Mouse (Mus musculus) olfactory bulb, adult 2 months (tissue): ENCODE measurements around the gene Ppp1r37. TPM values are rescaled to one million over a fixed set of nuclear protein-coding genes. Genes with fewer than 3 reads are reported as not detected.
"Not testable (repeated sequence)": the region's sequence is repeated elsewhere in the genome, so short reads cannot be mapped to it uniquely, and the experiment has no call there.

Experiments
- H3K27ac ChIP-seq: fragments of 200-500 bp; 2 replicates; pipeline ENCODE4 v1.5.1; 2012; ENCODE audit warnings: low read depth, low read length; ENCODE audit not compliant: insufficient read depth
- H3K4me1 ChIP-seq: fragments of 200-500 bp; 2 replicates; pipeline ENCODE4 v1.6.1; 2012; ENCODE audit warnings: low read length; ENCODE audit not compliant: control insufficient read depth, insufficient read depth
- H3K4me3 ChIP-seq: fragments of 200-500 bp; 2 replicates; pipeline ENCODE4 v1.5.1; 2012; ENCODE audit warnings: mild to moderate bottlenecking, low read depth, low read length, moderate library complexity; ENCODE audit not compliant: insufficient read depth
- CTCF ChIP-seq: fragments of 200-500 bp; IDR thresholded peaks from 2 replicates; pipeline ENCODE4 v1.5.1; 2012; ENCODE audit warnings: low read depth, mild to moderate bottlenecking, low read length, moderate library complexity; ENCODE audit not compliant: insufficient read depth
- POLR2A ChIP-seq: fragments of 200-500 bp; IDR thresholded peaks from 2 replicates; pipeline ENCODE4 v1.6.1; 2012; ENCODE audit warnings: mild to moderate bottlenecking, low read depth, low read length, moderate library complexity; ENCODE audit not compliant: insufficient read depth
- WGBS: fragments of 180-500 bp; shearing (Covaris S2); methylation state at CpG from one replicate; pipeline ENCODE4 v1.1.7; 2018; 5-methylcytosine and 5-hydroxymethylcytosine counted together
- polyA plus RNA-seq: library from polyadenylated mRNA; stranded (reverse); fragments of >200 nt; gene quantifications from 2 replicates; pipeline ENCODE4 v1.2.4, GENCODE M21; 2012; ENCODE audit warnings: low replicate concordance; ENCODE audit not compliant: missing spikeins, insufficient read depth, insufficient read length

Ppp1r37 gene
- not detected in 2 replicates for polyA plus RNA-seq

DNA sequence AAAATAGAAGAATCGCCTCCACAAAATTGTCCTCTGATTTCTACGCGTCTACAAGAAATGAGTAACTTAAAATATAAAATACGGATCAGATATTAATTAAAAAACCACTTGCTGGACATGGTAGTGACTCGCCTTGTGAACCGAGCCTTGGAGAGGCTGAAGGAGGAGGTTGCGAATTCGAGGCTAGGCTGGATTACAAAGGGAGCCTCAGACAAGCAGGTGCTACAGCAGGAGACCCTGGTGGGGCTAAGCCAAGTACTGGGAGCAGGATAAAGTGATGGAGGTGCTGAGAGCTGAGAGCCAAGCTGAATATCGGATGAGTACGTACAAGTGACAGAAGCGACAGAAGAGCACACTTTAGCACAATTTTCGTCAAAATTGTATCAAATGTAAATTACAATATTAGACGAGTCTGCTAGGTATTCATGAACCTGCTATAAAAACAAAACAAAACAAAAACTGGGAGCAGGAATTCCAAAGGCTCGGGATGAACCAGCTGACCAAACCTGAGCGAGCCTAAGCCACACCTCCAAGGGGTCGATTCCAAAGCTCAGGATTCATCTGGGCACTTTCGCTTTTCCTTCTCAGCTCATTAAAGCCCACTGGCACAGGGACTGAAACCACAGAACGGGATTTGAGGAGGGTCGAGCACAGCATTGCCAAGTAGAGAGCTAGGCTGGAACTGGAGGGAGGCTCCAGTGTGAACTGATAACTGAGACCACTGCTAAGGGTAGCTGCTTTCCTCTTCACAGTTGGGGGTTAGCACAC is at the start of gene Ppp1r37:
Gene Ppp1r37 (minus strand): TSS at position 434 of the 768 bp plus-strand sequence.
- H3K4me3 ChIP-seq, result peak within 1 kb of the TSS; percentile 80
- peak within 1 kb of the TSS; percentile 95 for H3K27ac ChIP-seq
- H3K4me1 ChIP-seq, result peaks cover 31% of the 10 kb centered on the region
- under 1% methylated on average over 19 of the region's 19 CpGs for WGBS
- TF ChIP-seq CTCF (no peak), POLR2A (no peak)

DNA sequence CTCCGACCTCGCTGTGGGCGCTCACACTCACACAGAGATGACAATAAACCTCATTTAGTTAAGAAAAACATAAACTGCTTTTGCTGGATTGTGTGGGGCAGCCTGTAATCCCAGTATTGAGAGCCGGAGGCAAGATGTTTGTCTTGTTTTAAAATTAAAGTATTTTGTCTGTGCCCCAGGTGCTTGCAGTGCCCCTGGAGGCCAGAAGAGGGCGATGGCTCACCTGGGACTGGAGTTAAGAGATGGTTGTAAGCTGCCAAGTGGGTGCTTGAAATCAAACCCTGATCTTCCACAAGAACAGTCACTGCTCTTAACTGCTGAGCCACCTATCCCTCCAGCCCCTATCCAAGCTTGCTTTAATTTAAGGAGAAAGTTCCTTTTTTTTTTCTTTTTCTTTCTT is 48.1 kb upstream of the Ppp1r37 start:
- TF ChIP-seq POLR2A (no peak), CTCF (no peak)
- Histone ChIP-seq H3K4me1 (no peaks in the 10 kb centered on the region), H3K27ac (no peak overlapping the region), H3K4me3 (no peak overlapping the region)
- WGBS, result 82% methylated on average over 5 of the region's 5 CpGs

DNA sequence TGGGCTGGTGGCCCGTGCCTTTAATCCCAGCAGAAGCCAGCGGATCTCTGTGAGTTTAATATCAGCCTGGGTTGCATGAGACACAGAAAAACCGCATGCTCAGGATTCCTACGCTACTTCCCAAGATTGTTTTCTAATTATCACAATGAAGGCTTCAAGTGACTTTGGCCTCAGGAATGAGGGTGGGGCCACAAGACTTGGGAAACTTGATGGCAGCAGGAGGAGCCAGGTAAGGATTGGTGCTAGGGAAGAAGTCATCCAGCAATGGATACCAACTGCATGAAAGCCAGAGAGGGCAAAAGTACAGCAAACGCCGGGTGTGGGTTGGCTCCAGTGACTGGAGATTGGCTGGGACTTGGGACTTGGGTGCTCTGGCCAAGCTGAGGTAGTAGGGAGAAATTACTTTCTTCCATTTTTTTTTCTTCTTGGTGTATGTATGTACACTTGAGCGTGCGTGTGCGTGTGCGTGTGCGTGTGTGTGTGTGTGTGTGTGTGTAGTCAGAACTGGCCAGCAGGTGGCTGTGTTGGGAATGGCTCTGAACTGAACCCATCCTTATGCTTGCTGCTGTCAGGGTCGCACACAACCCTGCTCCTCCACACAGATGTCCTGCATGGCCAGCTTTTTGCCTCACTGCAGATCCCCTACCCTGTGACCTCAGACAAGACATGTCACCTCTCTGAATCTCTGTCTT is 46.9 kb upstream of the Ppp1r37 start:
- no peaks in the 10 kb centered on the region for H3K4me1 ChIP-seq
- TF ChIP-seq POLR2A, result no peak
- TF ChIP-seq CTCF, result no peak
- H3K4me3 ChIP-seq, result no peak overlapping the region
- WGBS, result 90% methylated on average over 12 of the region's 12 CpGs
- H3K27ac ChIP-seq, result no peak overlapping the region

DNA sequence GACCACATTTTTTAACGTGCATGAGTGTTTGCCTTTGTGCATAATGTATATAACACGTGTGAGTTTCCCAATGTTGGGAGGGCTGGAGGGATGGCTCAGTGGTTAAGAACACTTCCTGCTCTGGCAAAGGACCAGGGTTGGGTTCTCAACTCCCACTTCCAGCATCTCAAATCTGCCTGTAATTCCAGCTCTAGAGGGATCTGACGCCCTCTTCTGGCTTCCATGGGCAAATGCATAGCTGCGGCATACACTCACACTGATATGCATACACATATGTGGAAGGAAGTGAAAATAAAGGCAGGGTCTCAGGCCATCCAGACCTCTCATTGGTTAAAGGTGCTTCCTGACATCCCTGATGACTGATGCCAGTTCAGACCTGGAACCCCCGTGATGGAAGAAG is 44.4 kb upstream of the Ppp1r37 start:
- no peak for TF ChIP-seq CTCF
- H3K4me1 ChIP-seq, result peaks cover 9% of the 10 kb centered on the region
- WGBS, result 83% methylated on average over 5 of the region's 5 CpGs

DNA sequence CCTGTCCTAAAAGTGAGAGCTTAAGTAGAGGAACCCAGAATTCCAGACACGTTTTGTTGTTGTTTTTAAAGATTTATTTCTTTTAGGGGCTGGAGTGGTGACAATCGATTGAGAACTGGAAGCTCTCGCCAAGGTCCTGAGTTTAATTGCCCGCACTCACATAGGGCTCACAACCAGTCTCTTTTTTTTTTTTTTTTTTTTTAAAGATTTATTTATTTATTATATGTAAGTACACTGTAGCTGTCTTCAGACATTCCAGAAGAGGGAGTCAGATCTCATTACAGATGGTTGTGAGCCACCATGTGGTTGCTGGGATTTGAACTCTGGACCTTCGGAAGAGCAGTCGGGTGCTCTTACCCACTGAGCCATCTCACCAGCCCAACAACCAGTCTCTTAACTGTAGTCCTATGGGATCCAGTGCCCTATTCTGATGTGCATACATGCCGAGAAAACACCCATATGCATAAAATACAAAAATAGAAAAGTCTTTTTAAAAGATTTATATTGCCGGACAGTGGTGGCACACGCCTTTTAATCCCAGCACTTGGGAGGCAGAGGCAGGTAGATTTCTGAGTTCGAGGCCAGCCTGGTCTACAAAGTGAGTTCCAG is 41.8 kb upstream of the Ppp1r37 start:
- peaks cover 18% of the 10 kb centered on the region for H3K4me1 ChIP-seq
- H3K4me3 ChIP-seq, result peak overlapping the region; percentile 64
- not testable (repeated sequence) for H3K27ac ChIP-seq
- WGBS, result 53% methylated on average over 10 of the region's 10 CpGs

More for the DNA sequence above, 44.4 kb upstream of the Ppp1r37 start:
- Histone ChIP-seq H3K4me3 (no peak overlapping the region), H3K27ac (no peak overlapping the region)

DNA sequence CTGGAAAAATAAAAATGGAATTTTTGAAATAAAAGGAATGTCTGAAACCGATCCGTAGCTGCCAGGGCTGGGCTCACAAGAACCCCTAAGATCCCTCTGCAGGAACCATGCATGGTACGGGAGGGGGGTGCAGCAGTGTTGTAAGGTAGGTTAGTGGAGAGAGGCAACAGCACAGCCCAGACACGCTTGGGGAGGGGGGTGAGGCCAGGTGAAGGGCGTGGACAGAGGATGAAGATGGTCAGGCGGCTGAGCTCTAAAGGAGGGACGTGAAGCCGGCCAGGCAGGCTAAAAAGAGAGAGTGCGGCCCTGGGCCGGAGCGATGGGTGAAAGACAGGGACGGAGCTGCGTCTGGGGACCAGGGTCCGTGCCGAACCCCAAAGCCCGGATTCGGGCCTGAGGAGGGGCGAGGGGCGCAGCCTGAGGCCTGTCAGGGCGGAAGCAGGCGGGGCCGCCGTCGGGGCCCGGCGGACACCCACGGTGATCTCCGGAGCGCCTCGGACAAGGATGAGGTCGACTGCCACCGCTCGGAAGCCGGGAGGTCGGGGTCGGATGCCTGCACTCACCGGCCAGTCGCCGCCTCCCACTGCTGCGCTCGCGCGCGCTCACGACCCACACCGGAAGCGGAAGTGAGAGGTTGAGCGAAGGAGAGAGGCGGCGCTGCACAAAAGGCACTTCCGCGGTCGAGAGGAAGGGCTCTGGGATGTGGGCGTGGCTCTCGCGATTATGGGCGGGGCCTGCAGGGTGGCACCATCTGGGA is 41.2 kb upstream of the Ppp1r37 start, which contains the start of gene Clasrp:
Gene Clasrp (minus strand): TSS at position 638 of the 757 bp plus-strand sequence.
- TF ChIP-seq POLR2A (peak; percentile 81), CTCF (no peak)
- WGBS, result under 1% methylated on average over 57 of the region's 57 CpGs
- Histone ChIP-seq H3K27ac (0 out of 2 replicates have a peak within 1 kb of the TSS, but pooled peaks have one; percentile 1), H3K4me1 (peaks cover 20% of the 10 kb centered on the region), H3K4me3 (peak within 1 kb of the TSS; percentile 64)

DNA sequence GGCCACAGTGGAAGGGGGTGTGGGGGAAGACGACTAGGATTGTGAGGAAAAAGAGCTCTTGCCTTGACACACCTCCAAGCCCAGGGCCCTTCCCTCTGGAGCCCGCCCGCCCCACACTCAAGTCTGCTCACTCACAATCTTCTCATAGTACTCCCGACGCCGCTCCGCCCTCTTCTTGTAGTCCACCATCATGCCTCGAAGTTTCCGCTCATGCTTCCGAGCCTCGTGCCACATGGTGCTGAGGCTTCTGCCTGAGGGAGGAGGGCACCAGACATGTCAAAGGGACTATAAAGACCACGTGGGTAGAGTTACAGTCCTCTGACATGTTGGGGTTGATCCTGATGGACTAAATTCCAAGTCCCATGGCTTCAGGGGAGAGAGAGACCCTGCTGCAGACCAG is 40.2 kb upstream of the Ppp1r37 start:
- peaks cover 23% of the 10 kb centered on the region for H3K4me1 ChIP-seq
- TF ChIP-seq CTCF, result no peak
- TF ChIP-seq POLR2A, result no peak
- peak overlapping the region; percentile 15; the same call in 1 of the 2 replicates for H3K4me3 ChIP-seq
- H3K27ac ChIP-seq, result no peak overlapping the region
- WGBS, result 77% methylated on average over 12 of the region's 12 CpGs

DNA sequence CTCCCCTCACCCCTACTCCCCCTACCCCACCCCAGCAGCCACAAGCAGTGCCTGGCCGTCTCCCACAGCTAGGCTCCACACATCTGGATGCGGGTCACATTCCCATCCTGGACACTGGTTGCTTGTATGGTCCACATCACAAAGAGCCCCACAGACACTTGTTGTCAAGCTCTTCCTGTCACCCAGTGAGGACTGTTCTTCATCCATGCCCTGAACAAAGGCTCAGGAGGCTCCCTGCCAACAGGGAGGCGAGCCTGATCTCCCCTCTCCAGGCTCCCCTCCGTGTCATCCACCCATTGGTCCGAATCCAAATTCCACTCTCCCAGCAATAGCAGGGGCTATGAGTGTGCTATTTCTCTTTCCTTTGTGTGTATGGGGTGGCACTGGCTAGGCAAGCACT is 37.7 kb upstream of the Ppp1r37 start:
- Histone ChIP-seq H3K4me1 (peaks cover 23% of the 10 kb centered on the region), H3K27ac (no peak overlapping the region), H3K4me3 (no peak overlapping the region)
- 22% methylated on average over 5 of the region's 5 CpGs for WGBS
- TF ChIP-seq POLR2A, result no peak
- TF ChIP-seq CTCF, result no peak
